Comparison of ENCODE assay signal across 32 mouse cellular contexts in the genomic region with DNA sequence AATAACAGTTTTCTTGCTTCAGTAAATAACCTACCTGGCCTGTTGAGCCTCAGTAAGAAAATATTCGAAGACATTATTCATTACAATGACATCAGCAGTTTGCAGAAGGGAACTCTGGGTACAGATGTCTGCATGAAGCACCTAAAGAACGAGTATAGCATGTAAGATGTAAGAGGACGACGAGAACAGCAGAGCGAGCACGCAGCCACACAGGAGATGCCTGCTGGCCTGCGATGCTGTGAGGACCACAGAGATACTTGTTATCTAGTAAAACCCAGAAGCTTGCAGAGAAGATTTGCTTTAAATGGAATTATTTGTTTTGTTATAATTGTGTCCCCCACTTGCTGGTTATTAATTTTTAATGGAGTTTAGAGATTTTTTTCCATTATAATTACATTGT. TPM values are rescaled to one million over a fixed set of nuclear protein-coding genes. Genes with fewer than 3 reads are reported as not detected.
DNase-seq lines count a peak whose midpoint lies in the region; ATAC-seq lines count a peak whose summit lies in the region.
"Had no signal": no experiment of that assay in that cellular context is flagged by ENCODE, and none has a peak within 500 bp of the region (broad histone marks: within the 10 kb centered on the region; RNA-seq: fewer than 3 reads in every experiment).

No protein-coding gene starts in this region.

- no peak overlapping the region for H3K9ac ChIP-seq in liver, embryonic 15.5 days
- no peak overlapping the region for H3K9ac ChIP-seq in kidney, embryonic 15.5 days
- H3K9ac ChIP-seq: embryonic facial prominence, embryonic 15.5 days; heart, embryonic 13.5 days; hindbrain, embryonic 15.5 days; limb, embryonic 15.5 days; lung, embryonic 15.5 days; midbrain, embryonic 13.5 days; neural tube, embryonic 13.5 days had no signal

- peaks cover 11% of the 10 kb centered on the region for H3K4me1 ChIP-seq in heart, embryonic 10.5 days
- peaks cover 74% of the 10 kb centered on the region for H3K4me1 ChIP-seq in liver, embryonic 15.5 days (replicated peaks)
- H3K4me1 ChIP-seq in kidney, embryonic 15.5 days, result no peaks in the 10 kb centered on the region
- H3K4me1 ChIP-seq: embryonic facial prominence, embryonic 10.5 days; embryonic facial prominence, embryonic 15.5 days; forebrain, embryonic 10.5 days; hindbrain, embryonic 10.5 days; hindbrain, embryonic 15.5 days; limb, embryonic 10.5 days; limb, embryonic 15.5 days; midbrain, embryonic 13.5 days; neural tube, embryonic 13.5 days had no signal

- no peaks in the 10 kb centered on the region for H3K27me3 ChIP-seq in heart, embryonic 10.5 days (ENCODE audit: insufficient read depth, poor library complexity, severe bottlenecking)
- H3K27me3 ChIP-seq in liver, embryonic 15.5 days, result no peaks in the 10 kb centered on the region
- no peaks in the 10 kb centered on the region for H3K27me3 ChIP-seq in kidney, embryonic 15.5 days
- H3K27me3 ChIP-seq: CH12.LX; embryonic facial prominence, embryonic 15.5 days; heart, embryonic 13.5 days; hindbrain, embryonic 15.5 days; limb, embryonic 15.5 days; lung, embryonic 15.5 days; midbrain, embryonic 13.5 days; neural tube, embryonic 13.5 days had no signal

- peaks cover 2% of the 10 kb centered on the region; the same call in 1 of the 2 replicates for H3K36me3 ChIP-seq in heart, embryonic 10.5 days
- H3K36me3 ChIP-seq in liver, embryonic 15.5 days (replicated peaks), result peaks cover 16% of the 10 kb centered on the region
- peaks cover 22% of the 10 kb centered on the region for H3K36me3 ChIP-seq in kidney, embryonic 15.5 days
- H3K36me3 ChIP-seq: hindbrain, embryonic 15.5 days had no signal

- H3K4me2 ChIP-seq in liver, embryonic 15.5 days, result peak overlapping the region; percentile 33; the same call in 1 of the 2 replicates
- no peak overlapping the region for H3K4me2 ChIP-seq in kidney, embryonic 15.5 days
- H3K4me2 ChIP-seq: embryonic facial prominence, embryonic 15.5 days; heart, embryonic 13.5 days; hindbrain, embryonic 15.5 days; limb, embryonic 15.5 days; lung, embryonic 15.5 days; midbrain, embryonic 13.5 days; neural tube, embryonic 13.5 days had no signal

- 85% methylated on average over 7 of the region's 7 CpGs for WGBS in heart, embryonic 10.5 days
- 28% methylated on average over 7 of the region's 7 CpGs for WGBS in liver, embryonic 15.5 days (ENCODE audit: insufficient replicate concordance)
- WGBS in kidney, embryonic 15.5 days, result 91% methylated on average over 7 of the region's 7 CpGs

- ATAC-seq in liver, embryonic 15.5 days (ENCODE audit: insufficient read depth), result peak; percentile 64
- ATAC-seq in kidney, embryonic 15.5 days (replicated peaks; ENCODE audit: low FRiP score), result no peak
- ATAC-seq: forebrain, embryonic 16.5 days; midbrain, embryonic 13.5 days had no signal

- H3K9me3 ChIP-seq in heart, embryonic 10.5 days, result no peaks in the 10 kb centered on the region
- no peaks in the 10 kb centered on the region for H3K9me3 ChIP-seq in liver, embryonic 15.5 days (replicated peaks)
- H3K9me3 ChIP-seq in kidney, embryonic 15.5 days (replicated peaks), result no peaks in the 10 kb centered on the region
- H3K9me3 ChIP-seq: embryonic facial prominence, embryonic 10.5 days; embryonic facial prominence, embryonic 15.5 days; forebrain, embryonic 10.5 days; heart, embryonic 13.5 days; hindbrain, embryonic 10.5 days; hindbrain, embryonic 15.5 days; limb, embryonic 10.5 days; limb, embryonic 15.5 days; lung, embryonic 15.5 days; midbrain, embryonic 13.5 days; neural tube, embryonic 13.5 days had no signal

- no peak overlapping the region for H3K4me3 ChIP-seq in heart, embryonic 10.5 days
- H3K4me3 ChIP-seq in liver, embryonic 15.5 days (replicated peaks), result no peak overlapping the region
- no peak overlapping the region for H3K4me3 ChIP-seq in kidney, embryonic 15.5 days (replicated peaks)
- H3K4me3 ChIP-seq: embryonic facial prominence, embryonic 10.5 days; embryonic facial prominence, embryonic 15.5 days; forebrain, embryonic 10.5 days; gastrocnemius, adult 2 months; heart, adult 2 months; heart, embryonic 13.5 days; hindbrain, embryonic 10.5 days; hindbrain, embryonic 15.5 days; limb, embryonic 10.5 days; limb, embryonic 15.5 days; lung, embryonic 15.5 days; midbrain, embryonic 13.5 days; neural tube, embryonic 13.5 days had no signal

- H3K27ac ChIP-seq in heart, embryonic 10.5 days, result no peak overlapping the region
- H3K27ac ChIP-seq in liver, embryonic 15.5 days (replicated peaks), result peak overlapping the region; percentile 96
- no peak overlapping the region for H3K27ac ChIP-seq in kidney, embryonic 15.5 days
- H3K27ac ChIP-seq: embryonic facial prominence, embryonic 10.5 days; embryonic facial prominence, embryonic 15.5 days; forebrain, embryonic 10.5 days; gastrocnemius, adult 2 months; heart, adult 2 months; heart, embryonic 13.5 days; hindbrain, embryonic 10.5 days; hindbrain, embryonic 15.5 days; kidney, postnatal 0 days; limb, embryonic 10.5 days; limb, embryonic 15.5 days; lung, embryonic 15.5 days; midbrain, embryonic 13.5 days; neural tube, embryonic 13.5 days had no signal

- DNase-seq in heart, embryonic 10.5 days (ENCODE audit: low spot score), result peak; percentile 63
- DNase-seq in heart, adult 18-20 months, result no peak
- peak; percentile 83 for DNase-seq in liver
- DNase-seq in embryo, embryonic 11 days, result no peak
- no peak for DNase-seq in kidney, adult 11 months
- no peak for DNase-seq in cerebellum, adult 9-10 months
- DNase-seq: cerebellum, adult 11-12 months; cerebellum, postnatal 14 days; gastrocnemius, adult 2 months; gastrocnemius, postnatal 36 days; heart, adult 2 months; heart, postnatal 10 days; kidney, adult 2 months; layer of hippocampus, adult 9-11 months; thymus, adult 2 months; thymus, postnatal 36 days had no signal

RNA-seq across cellular contexts. Expression of a gene that starts 26.6 kb away (rescaled TPM):
- polyA plus RNA-seq in heart, embryonic 10.5 days (2016; fragmentation: Nextera tagmentation; extraction: Ambion mirVana), result 30.8 and 39.8 TPM in 2 replicates
- 10 to 100 TPM in 1 of 2 experiments, 1 to 10 TPM in 1; 7.8 to 10.4 TPM for total RNA-seq in heart, adult 18-20 months (2021)
- polyA plus RNA-seq in liver, embryonic 15.5 days (2015; fragmentation: Nextera tagmentation; extraction: Ambion mirVana), result 30.8 and 31.5 TPM in 2 replicates
- 38.2 and 40.1 TPM in 2 replicates for polyA plus RNA-seq in kidney, embryonic 15.5 days (2015; fragmentation: Nextera tagmentation; extraction: Ambion mirVana)

RNA-seq across cellular contexts. Expression of a gene that starts 26.8 kb away (rescaled TPM):
- polyA plus RNA-seq in heart, embryonic 10.5 days (2016; fragmentation: Nextera tagmentation; extraction: Ambion mirVana), result 152 and 156 TPM in 2 replicates
- 100 to 1,000 TPM in 1 of 2 experiments, 10 to 100 TPM in 1; 90.2 to 109 TPM for total RNA-seq in heart, adult 18-20 months (2021)
- polyA plus RNA-seq in liver, embryonic 15.5 days (2015; fragmentation: Nextera tagmentation; extraction: Ambion mirVana), result 70.0 and 77.5 TPM in 2 replicates
- 165 and 189 TPM in 2 replicates for polyA plus RNA-seq in kidney, embryonic 15.5 days (2015; fragmentation: Nextera tagmentation; extraction: Ambion mirVana)

RNA-seq across cellular contexts. Expression of a gene that starts 39.1 kb away (rescaled TPM):
- 15.1 and 24.7 TPM in 2 replicates for polyA plus RNA-seq in heart, embryonic 10.5 days (2016; fragmentation: Nextera tagmentation; extraction: Ambion mirVana)
- 10 to 100 TPM in 1 of 2 experiments, 1 to 10 TPM in 1; 5.8 to 10.2 TPM for total RNA-seq in heart, adult 18-20 months (2021)
- polyA plus RNA-seq in liver, embryonic 15.5 days (2015; fragmentation: Nextera tagmentation; extraction: Ambion mirVana), result 28.8 and 32.2 TPM in 2 replicates
- 25.8 and 26.7 TPM in 2 replicates for polyA plus RNA-seq in kidney, embryonic 15.5 days (2015; fragmentation: Nextera tagmentation; extraction: Ambion mirVana)

Comparison
In these comparisons a context has a peak if more than half of its experiments do, and no peak if none do; other contexts are left out.
1. DNase-seq: peak in heart, embryonic 10.5 days (single experiment) and liver (single experiment); none in heart, adult 18-20 months (0 of 2), embryo, embryonic 11 days (single experiment), kidney, adult 11 months (single experiment) and cerebellum, adult 9-10 months (single experiment).